Mouse (Mus musculus) megakaryocyte, embryonic 14.5 days (primary cell): ENCODE measurements around the gene Vwa5b1.

Experiments
- FLI1 ChIP-seq: IDR thresholded peaks from 2 replicates; pipeline ENCODE4 v1.6.1; 2012; ENCODE audit warnings: low read length, inconsistent platforms, mixed read lengths
- GATA1 ChIP-seq: IDR thresholded peaks from 3 replicates; pipeline ENCODE4 v1.6.1; 2012; ENCODE audit warnings: mixed read lengths, low read length, inconsistent platforms, borderline replicate concordance

- TF ChIP-seq GATA1 (no peak), FLI1 (no peak)
Observed at GRCm38 (mm10) chr4:138551601-138552000, 84.1 kb downstream of the Vwa5b1 start.
